Mouse (Mus musculus) myocyte (in vitro differentiated cells): ENCODE data around the gene Pnck. TPM values are rescaled to one million over a fixed set of nuclear protein-coding genes. Genes with fewer than 3 reads are reported as not detected.

Experiments used
- H3K27me3 ChIP-seq: one replicate; pipeline ENCODE4 v1.6.1; 2011; ENCODE audit not compliant: control insufficient read depth, insufficient read depth, insufficient read length
- H3K36me3 ChIP-seq: one replicate; pipeline ENCODE4 v1.6.1; 2011; ENCODE audit not compliant: control insufficient read depth, insufficient read depth
- H3K4me2 ChIP-seq: one replicate; pipeline ENCODE4 v1.6.1; 2011; ENCODE audit warnings: low read depth, control low read depth
- H3K4me3 ChIP-seq: one replicate; pipeline ENCODE4 v1.5.1; 2011; ENCODE audit warnings: mild to moderate bottlenecking, control low read depth, moderate library complexity
- H3K79me2 ChIP-seq: one replicate; pipeline ENCODE4 v1.6.1; 2011; ENCODE audit not compliant: control insufficient read depth, insufficient read depth
- H3ac ChIP-seq: one replicate; pipeline ENCODE4 v1.6.1; 2011; ENCODE audit not compliant: control insufficient read depth, insufficient read length
- CEBPB ChIP-seq: IDR thresholded peaks from 2 replicates; pipeline ENCODE4 v1.6.1; 2011; ENCODE audit warnings: mild to moderate bottlenecking, moderate library complexity; ENCODE audit not compliant: poor library complexity, insufficient read depth, severe bottlenecking
- E2F4 ChIP-seq: IDR thresholded peaks from one replicate; pipeline ENCODE4 v1.6.1; 2011; ENCODE audit warnings: mild to moderate bottlenecking, control low read depth, moderate library complexity; ENCODE audit not compliant: insufficient read depth
- MAX ChIP-seq: IDR thresholded peaks from one replicate; pipeline ENCODE4 v1.6.1; 2011; ENCODE audit warnings: low read depth, mild to moderate bottlenecking, control low read depth
- MYOD1 ChIP-seq, 3 experiments: IDR thresholded peaks; one replicate each; pipeline ENCODE4 v1.6.1; 2011; ENCODE audit warnings: control low read depth in 2 of 3, low read depth in 2 of 3, mild to moderate bottlenecking in 2 of 3, moderate library complexity in 1 of 3; ENCODE audit not compliant: insufficient read length in 2 of 3, control insufficient read depth in 1 of 3
- MYOG ChIP-seq, 3 experiments: IDR thresholded peaks; one replicate each; pipeline ENCODE4 v1.6.1; 2011; ENCODE audit warnings: control low read depth in 2 of 3, low read depth in 2 of 3, mild to moderate bottlenecking in 2 of 3; ENCODE audit not compliant: insufficient read length in 2 of 3, control insufficient read depth in 1 of 3, insufficient read depth in 1 of 3
- POLR2A ChIP-seq: IDR thresholded peaks from one replicate; pipeline ENCODE4 v1.6.1; 2011; ENCODE audit warnings: low read depth, mild to moderate bottlenecking, control low read depth, moderate library complexity; ENCODE audit not compliant: insufficient read length
- POLR2AphosphoS2 ChIP-seq: IDR thresholded peaks from one replicate; pipeline ENCODE4 v1.6.1; 2011; ENCODE audit warnings: low read depth, control low read depth; ENCODE audit not compliant: insufficient read length
- REST ChIP-seq: IDR thresholded peaks from one replicate; pipeline ENCODE4 v1.6.1; 2011; ENCODE audit warnings: mild to moderate bottlenecking, control low read depth, moderate library complexity; ENCODE audit not compliant: insufficient read depth, insufficient read length
- SRF ChIP-seq: IDR thresholded peaks from one replicate; pipeline ENCODE4 v1.6.1; 2011; ENCODE audit warnings: low read depth; ENCODE audit not compliant: control insufficient read depth, insufficient read length
- TCF12 ChIP-seq: IDR thresholded peaks from one replicate; pipeline ENCODE4 v1.6.1; 2011; ENCODE audit warnings: mild to moderate bottlenecking, control low read depth; ENCODE audit not compliant: poor library complexity, insufficient read depth, severe bottlenecking
- TCF3 ChIP-seq: IDR thresholded peaks from one replicate; pipeline ENCODE4 v1.6.1; 2011; ENCODE audit warnings: low read depth, control low read depth; ENCODE audit not compliant: insufficient read length
- USF1 ChIP-seq: IDR thresholded peaks from one replicate; pipeline ENCODE4 v1.6.1; 2011; ENCODE audit warnings: low read depth, mild to moderate bottlenecking, control low read depth, moderate library complexity
- polyA plus RNA-seq: library from polyadenylated mRNA; unstranded; fragments of >200 nt; fragmentation: generic; extraction: Trizol; gene quantifications from one replicate; pipeline ENCODE4 v1.2.1, GENCODE M21; 2012; ENCODE audit warnings: missing spikeins

The Pnck gene
- polyA plus RNA-seq, 1 experiment, result 0.11 TPM

DNA sequence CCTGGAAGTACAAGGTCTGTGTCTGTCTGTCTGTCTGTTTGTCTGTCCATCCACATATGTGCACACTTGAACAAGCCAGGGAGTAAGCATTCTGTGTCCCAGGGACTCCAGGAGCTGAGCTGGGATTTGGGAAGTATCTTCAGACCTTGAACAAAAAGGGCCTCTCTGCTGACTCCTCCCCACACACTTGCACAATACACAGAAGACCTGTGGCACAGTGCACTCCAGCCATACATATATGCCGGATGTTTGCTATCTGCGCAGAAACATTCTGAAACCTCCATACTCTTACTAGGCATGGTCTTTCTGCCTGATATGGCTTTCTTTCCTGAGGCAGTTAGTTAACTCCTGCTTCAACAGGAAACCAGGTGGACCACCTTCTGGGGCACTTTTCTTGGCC, 40.0 kb downstream of the Pnck start:
- Histone ChIP-seq H3K79me2 (no peaks in the 10 kb centered on the region), H3K4me3 (no peak overlapping the region), H3K27me3 (no peaks in the 10 kb centered on the region), H3K36me3 (no peaks in the 10 kb centered on the region), H3K4me2 (no peak overlapping the region), H3ac (no peak overlapping the region)
- TF ChIP-seq MYOD1 (IDR thresholded peaks at IDR 0.05; ENCODE audit: control insufficient read depth in 1 of 3, insufficient read length in 2 of 3, low read depth in 2 of 3), result no peak
- no peak for TF ChIP-seq POLR2AphosphoS2
- TF ChIP-seq MAX, result no peak

DNA sequence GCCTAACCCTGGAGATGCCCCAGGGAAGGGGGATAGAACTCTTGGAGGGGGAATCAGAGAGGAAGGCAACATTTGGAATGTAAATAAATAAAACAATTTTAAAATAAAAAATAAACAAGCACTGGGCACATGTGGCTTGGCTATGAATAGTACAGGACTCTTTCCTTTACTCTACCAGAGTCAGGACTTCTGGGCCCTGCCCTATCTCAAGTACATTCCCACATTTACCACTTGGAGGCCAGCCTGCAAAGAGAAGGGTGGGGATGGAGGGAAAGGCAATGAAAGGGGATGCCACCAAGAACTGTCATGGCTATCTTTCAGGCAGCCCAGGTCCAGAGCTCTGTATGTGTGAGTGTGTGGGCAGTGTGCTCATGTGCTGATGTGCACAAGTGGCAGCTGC, 40.5 kb downstream of the Pnck start:
- H3K4me2 ChIP-seq, result no peak overlapping the region
- H3K36me3 ChIP-seq, result no peaks in the 10 kb centered on the region
- H3K4me3 ChIP-seq, result no peak overlapping the region
- no peak overlapping the region for H3ac ChIP-seq
- no peaks in the 10 kb centered on the region for H3K79me2 ChIP-seq
- TF ChIP-seq E2F4 (no peak), MYOG (IDR thresholded peaks at IDR 0.05; ENCODE audit: control insufficient read depth in 1 of 3, insufficient read depth in 1 of 3, insufficient read length in 2 of 3, low read depth in 2 of 3) (no peak), TCF12 (no peak), MAX (no peak), CEBPB (no peak), POLR2AphosphoS2 (no peak), TCF3 (no peak)
- H3K27me3 ChIP-seq, result no peaks in the 10 kb centered on the region

- H3K4me3 ChIP-seq, result no peak overlapping the region
- H3K27me3 ChIP-seq, result no peaks in the 10 kb centered on the region
- no peak overlapping the region for H3ac ChIP-seq
- H3K36me3 ChIP-seq, result no peaks in the 10 kb centered on the region
- H3K79me2 ChIP-seq, result no peaks in the 10 kb centered on the region
- H3K4me2 ChIP-seq, result no peak overlapping the region
- TF ChIP-seq POLR2AphosphoS2, result no peak
- TF ChIP-seq TCF3, result no peak
- TF ChIP-seq REST, result no peak
- TF ChIP-seq POLR2A, result no peak
- TF ChIP-seq MYOG (IDR thresholded peaks at IDR 0.05; ENCODE audit: control insufficient read depth in 1 of 3, insufficient read depth in 1 of 3, insufficient read length in 2 of 3, low read depth in 2 of 3), result no peak
- no peak for TF ChIP-seq MYOD1 (IDR thresholded peaks at IDR 0.05; ENCODE audit: control insufficient read depth in 1 of 3, insufficient read length in 2 of 3, low read depth in 2 of 3)
Observed at GRCm38 (mm10) chrX:73615876-73616275, 44.0 kb downstream of the Pnck start.

- Histone ChIP-seq H3K4me3 (no peak overlapping the region), H3ac (no peak overlapping the region), H3K79me2 (no peaks in the 10 kb centered on the region), H3K36me3 (no peaks in the 10 kb centered on the region), H3K27me3 (peaks cover 4% of the 10 kb centered on the region), H3K4me2 (no peak overlapping the region)
- TF ChIP-seq MYOG (IDR thresholded peaks at IDR 0.05; ENCODE audit: control insufficient read depth in 1 of 3, insufficient read depth in 1 of 3, insufficient read length in 2 of 3, low read depth in 2 of 3) (no peak), E2F4 (no peak), TCF12 (no peak), POLR2AphosphoS2 (no peak), SRF (no peak), CEBPB (no peak), TCF3 (no peak), REST (no peak), POLR2A (no peak), USF1 (no peak), MYOD1 (IDR thresholded peaks at IDR 0.05; ENCODE audit: control insufficient read depth in 1 of 3, insufficient read length in 2 of 3, low read depth in 2 of 3) (no peak), MAX (no peak)
Observed at GRCm38 (mm10) chrX:73613665-73614064, 46.3 kb downstream of the Pnck start.

Other genes with a start within 250 kb of the Pnck start
- gene Zfp92, start 249.0 kb downstream of the Pnck start, polyA plus RNA-seq, result not detected
- not detected for gene Trex2, start 224.8 kb downstream of the Pnck start, polyA plus RNA-seq
- gene Haus7, start 201.1 kb downstream of the Pnck start, polyA plus RNA-seq, result 32.6 TPM
- 1,139 TPM for gene Bgn, start 176.5 kb downstream of the Pnck start, polyA plus RNA-seq
- gene Atp2b3, start 157.0 kb downstream of the Pnck start, polyA plus RNA-seq, result 0.07 TPM
- 2.9 TPM for gene Dusp9, start 20.7 kb downstream of the Pnck start, polyA plus RNA-seq
- 56.3 TPM for gene Slc6a8, start 13.0 kb upstream of the Pnck start, polyA plus RNA-seq
- gene Bcap31, start 56.1 kb upstream of the Pnck start, polyA plus RNA-seq, result 255 TPM
- 14.9 TPM for gene Abcd1, start 56.5 kb upstream of the Pnck start, polyA plus RNA-seq
- gene Plxnb3, start 97.0 kb upstream of the Pnck start, polyA plus RNA-seq, result 0.66 TPM
- 16.9 TPM for gene Srpk3, start 114.3 kb upstream of the Pnck start, polyA plus RNA-seq
- 238 TPM for gene Idh3g, start 126.8 kb upstream of the Pnck start, polyA plus RNA-seq
- 224 TPM for gene Ssr4, start 126.9 kb upstream of the Pnck start, polyA plus RNA-seq
- gene Pdzd4, start 164.9 kb upstream of the Pnck start, polyA plus RNA-seq, result 0.25 TPM
- gene Avpr2, start 232.0 kb upstream of the Pnck start, polyA plus RNA-seq, result not detected
- gene L1cam, start 236.0 kb upstream of the Pnck start, polyA plus RNA-seq, result 0.65 TPM